Mouse (Mus musculus) left cerebral cortex, postnatal 4 days (tissue): ENCODE results near the gene Defb20. TPM values are rescaled to one million over a fixed set of nuclear protein-coding genes. Genes with fewer than 3 reads are reported as not detected.
"Not testable (repeated sequence)": the region's sequence is repeated elsewhere in the genome, so short reads cannot be mapped to it uniquely, and the experiment has no call there.

ENCODE experiments used
- DNase-seq: peaks from one replicate; pipeline ENCODE4 v3.0.0-alpha.2; 2022
- intact Hi-C: fragments of 180-260 bp; cut with DNase I; formaldehyde crosslinking; loops from one replicate; pipeline ENCODE4 v1.15.1; 2025
- total RNA-seq, 2 experiments: library from RNA; stranded (reverse); gene quantifications; 2 replicates each; pipeline ENCODE4 v1.2.3; 2021

Gene Defb20
- total RNA-seq, result not detected

GRCm38 (mm10) chr2:152476763-152477162 is at the start of gene Defb20:
Gene Defb20 (plus strand): TSS chr2:152477063.
- intact Hi-C loops, result no loop called here
- DNase-seq, result no peak

- no peak for DNase-seq
- intact Hi-C loops, result no loop called here
These were observed 49.4 kb upstream of the Defb20 start for GRCm38 (mm10) chr2:152427493-152427892.

- intact Hi-C loops, result not testable (repeated sequence)
These were observed 48.4 kb upstream of the Defb20 start for GRCm38 (mm10) chr2:152428481-152428880.

GRCm38 (mm10) chr2:152436405-152436901 is 40.4 kb upstream of the Defb20 start:
- intact Hi-C loops, result loop anchor here (5.0 kb wide), 1 partner anchor 44 kb away; no protein-coding TSS in a partner anchor
- no peak for DNase-seq

More at GRCm38 (mm10) chr2:152428481-152428880, 48.4 kb upstream of the Defb20 start:
- not testable (repeated sequence) for DNase-seq

GRCm38 (mm10) chr2:152436983-152437860 is 39.6 kb upstream of the Defb20 start:
- intact Hi-C loops, result loop anchor here (5.0 kb wide), 1 partner anchor 45 kb away; no protein-coding TSS in a partner anchor
- peak; percentile 88 for DNase-seq

- intact Hi-C loops, result loop anchor here (5.0 kb wide), 1 partner anchor 47 kb away; no protein-coding TSS in a partner anchor
- no peak for DNase-seq
These were observed 37.9 kb upstream of the Defb20 start for GRCm38 (mm10) chr2:152438963-152439362.

- intact Hi-C loops, result loop anchor here (5.0 kb wide), 1 partner anchor 48 kb away; no protein-coding TSS in a partner anchor
- DNase-seq, result no peak
These were observed 37.0 kb upstream of the Defb20 start for GRCm38 (mm10) chr2:152439833-152440232.

- intact Hi-C loops, result no loop called here
- no peak for DNase-seq
These were observed 34.5 kb upstream of the Defb20 start for GRCm38 (mm10) chr2:152442322-152442721.

GRCm38 (mm10) chr2:152443281-152443680 is 33.6 kb upstream of the Defb20 start:
- intact Hi-C loops, result no loop called here
- DNase-seq, result peak; percentile 79

- DNase-seq, result no peak
- intact Hi-C loops, result no loop called here
These were observed 30.2 kb upstream of the Defb20 start for GRCm38 (mm10) chr2:152446642-152447041.

GRCm38 (mm10) chr2:152447461-152447860 is 29.4 kb upstream of the Defb20 start:
- no peak for DNase-seq
- intact Hi-C loops, result no loop called here

GRCm38 (mm10) chr2:152450241-152450640 is 26.6 kb upstream of the Defb20 start:
- DNase-seq, result peak; percentile 73
- intact Hi-C loops, result no loop called here

- no peak for DNase-seq
- intact Hi-C loops, result no loop called here
These were observed 24.6 kb upstream of the Defb20 start for GRCm38 (mm10) chr2:152452101-152452781.

- intact Hi-C loops, result no loop called here
- DNase-seq, result no peak
These were observed 17.6 kb upstream of the Defb20 start for GRCm38 (mm10) chr2:152459241-152459640.

GRCm38 (mm10) chr2:152464570-152465150 is 12.2 kb upstream of the Defb20 start, which contains the start of gene Defb23:
Gene Defb23 (minus strand): TSS chr2:152464620.
- intact Hi-C loops, result no loop called here
- no peak for DNase-seq

GRCm38 (mm10) chr2:152470973-152471372 is 5.9 kb upstream of the Defb20 start:
- intact Hi-C loops, result no loop called here
- peak; percentile 17 for DNase-seq

GRCm38 (mm10) chr2:152472434-152472833 is 4.4 kb upstream of the Defb20 start:
- intact Hi-C loops, result no loop called here
- no peak for DNase-seq

- no peak for DNase-seq
- intact Hi-C loops, result no loop called here
These were observed 4.0 kb downstream of the Defb20 start for GRCm38 (mm10) chr2:152480881-152481280.

- intact Hi-C loops, result no loop called here
- no peak for DNase-seq
These were observed 4.9 kb downstream of the Defb20 start for GRCm38 (mm10) chr2:152481726-152482125.

- intact Hi-C loops, result no loop called here
- DNase-seq, result no peak
These were observed 10.2 kb downstream of the Defb20 start for GRCm38 (mm10) chr2:152487024-152487423.

- intact Hi-C loops, result no loop called here
- no peak for DNase-seq
These were observed 13.2 kb downstream of the Defb20 start, which contains the start of gene Defb22 for GRCm38 (mm10) chr2:152490038-152490437. Gene Defb22 (minus strand): TSS chr2:152490138.
